Mouse (Mus musculus) thymus, adult 2 months (tissue): Measurements from ENCODE around the gene Pycard. TPM values are rescaled to one million over a fixed set of nuclear protein-coding genes. Genes with fewer than 3 reads are reported as not detected.

ENCODE experiments used
- DNase-seq: peaks from one replicate; pipeline ENCODE4 v3.0.0; 2021
- H3K27ac ChIP-seq: fragments of 200-500 bp; 2 replicates; pipeline ENCODE4 v1.5.1; 2012; ENCODE audit warnings: low read length, control low read depth; ENCODE audit not compliant: control insufficient read depth, insufficient read depth
- H3K27me3 ChIP-seq: fragments of 200-500 bp; 2 replicates; pipeline ENCODE4 v1.6.1; 2012; ENCODE audit warnings: mild to moderate bottlenecking, low read length, moderate library complexity, mixed read lengths; ENCODE audit not compliant: control insufficient read depth, insufficient read depth
- H3K36me3 ChIP-seq: fragments of 200-500 bp; 2 replicates; pipeline ENCODE4 v1.6.1; 2012; ENCODE audit warnings: mild to moderate bottlenecking, low read length, moderate library complexity; ENCODE audit not compliant: control insufficient read depth, insufficient read depth
- H3K4me1 ChIP-seq: fragments of 200-500 bp; replicated peaks from 2 replicates; pipeline ENCODE4 v1.6.1; 2012; ENCODE audit warnings: low read length; ENCODE audit not compliant: control insufficient read depth, insufficient read depth
- H3K4me3 ChIP-seq: fragments of 200-500 bp; 2 replicates; pipeline ENCODE4 v1.5.1; 2012; ENCODE audit warnings: mild to moderate bottlenecking, low read length, control low read depth, moderate library complexity; ENCODE audit not compliant: control insufficient read depth, insufficient read depth
- CTCF ChIP-seq: fragments of 200-500 bp; IDR thresholded peaks from 2 replicates; pipeline ENCODE4 v1.5.1; 2012; ENCODE audit warnings: mild to moderate bottlenecking, control low read depth, low read length, moderate library complexity, borderline replicate concordance; ENCODE audit not compliant: control insufficient read depth, poor library complexity, insufficient read depth; ENCODE audit errors: extremely low read depth
- POLR2A ChIP-seq: fragments of 200-500 bp; IDR thresholded peaks from 2 replicates; pipeline ENCODE4 v1.6.1; 2012; ENCODE audit warnings: mild to moderate bottlenecking, low read length, control low read depth, moderate library complexity; ENCODE audit not compliant: control insufficient read depth, poor library complexity, insufficient read depth; ENCODE audit errors: extremely low read depth
- WGBS: fragments of 180-500 bp; shearing (Covaris S2); methylation state at CpG from one replicate; pipeline ENCODE4 v1.1.7; 2018; 5-methylcytosine and 5-hydroxymethylcytosine counted together
- polyA plus RNA-seq: library from polyadenylated mRNA; depleted of rRNA; stranded (reverse); fragments of >200 nt; gene quantifications from 2 replicates; pipeline ENCODE4 v1.2.3, GENCODE M21; 2012

Gene Pycard
- polyA plus RNA-seq, 1 experiment, result 521 TPM

GRCm38 (mm10) chr7:128003688-128004087 is 10.0 kb upstream of the Pycard start, which contains the start of gene Trim72:
Trim72 (plus strand) TSS chr7:128003949.
- Histone ChIP-seq H3K4me1 (peaks cover 16% of the 10 kb centered on the region), H3K36me3 (no peaks in the 10 kb centered on the region), H3K4me3 (peak within 1 kb of the TSS; percentile 10; the same call in 1 of the 2 replicates), H3K27me3 (no peaks in the 10 kb centered on the region), H3K27ac (no peak within 1 kb of the TSS)
- no peak for TF ChIP-seq POLR2A
- TF ChIP-seq CTCF, result no peak
- WGBS, result 96% methylated on average over 2 of the region's 2 CpGs
- DNase-seq, result no peak

DNA sequence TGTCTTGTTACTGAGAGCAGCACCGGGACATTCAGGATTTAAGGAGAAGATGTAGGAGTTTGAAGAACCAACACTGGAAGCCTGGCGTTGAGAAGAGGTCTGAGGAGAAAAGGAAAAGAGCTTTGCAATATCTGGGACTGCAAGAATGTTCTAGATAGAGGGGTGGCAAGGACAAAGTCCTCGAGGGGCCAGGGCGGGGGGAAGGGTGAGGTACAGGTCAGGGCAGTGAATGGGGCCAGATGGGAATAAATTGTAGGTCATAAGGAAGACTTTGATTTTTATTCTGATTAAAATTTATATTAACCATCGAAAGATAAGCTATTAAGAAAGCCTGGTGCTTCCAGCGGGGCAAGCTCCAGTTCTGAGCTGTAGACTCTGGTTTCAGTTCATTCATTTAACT is 9.4 kb upstream of the Pycard start:
- Histone ChIP-seq H3K27ac (no peak overlapping the region), H3K36me3 (no peaks in the 10 kb centered on the region), H3K4me1 (peaks cover 16% of the 10 kb centered on the region), H3K4me3 (no peak overlapping the region), H3K27me3 (no peaks in the 10 kb centered on the region)
- no peak for DNase-seq
- WGBS, result 98% methylated on average over 6 of the region's 6 CpGs
- TF ChIP-seq POLR2A (no peak), CTCF (no peak)

DNA sequence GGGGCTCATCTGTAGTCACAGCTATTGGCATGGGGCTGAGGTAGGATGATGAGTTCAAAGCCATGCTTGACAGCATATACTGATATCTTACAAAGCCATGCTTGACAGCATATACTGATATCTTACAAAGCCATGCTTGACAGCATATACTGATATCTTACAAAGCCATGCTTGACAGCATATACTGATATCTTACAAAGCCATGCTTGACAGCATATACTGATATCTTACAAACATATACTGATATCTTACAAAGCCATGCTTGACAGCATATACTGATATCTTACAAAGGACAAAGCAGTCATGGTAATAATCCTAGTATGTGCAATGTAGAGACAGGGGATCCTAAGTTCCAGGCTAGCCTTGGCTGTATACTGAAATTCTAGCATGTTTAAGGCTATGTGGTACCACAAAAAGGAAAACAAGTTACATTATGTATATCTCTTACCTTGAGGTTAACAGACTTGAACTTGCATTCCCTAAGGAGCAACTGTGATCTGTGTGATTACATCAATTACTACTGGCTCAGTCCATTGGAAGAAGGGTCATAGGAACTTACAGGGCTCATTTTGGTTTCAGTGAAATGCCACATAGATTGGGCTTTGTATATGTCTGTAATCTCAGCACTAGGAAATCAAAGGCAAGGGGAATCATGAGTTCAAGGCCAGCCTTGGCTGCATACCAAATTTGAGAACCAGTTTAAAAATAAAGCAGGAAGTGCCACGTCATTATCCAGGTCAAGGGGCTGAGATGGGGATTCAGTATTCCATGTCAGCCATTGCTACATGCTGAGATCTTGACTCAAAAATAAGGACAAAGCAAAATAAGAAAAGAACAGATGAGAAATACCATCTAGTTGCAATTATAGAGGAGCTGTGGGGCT is 6.6 kb upstream of the Pycard start:
- TF ChIP-seq POLR2A (no peak), CTCF (no peak)
- H3K36me3 ChIP-seq, result no peaks in the 10 kb centered on the region
- peaks cover 16% of the 10 kb centered on the region for H3K4me1 ChIP-seq
- WGBS, result 55% methylated on average over 1 of the region's 1 CpGs
- no peak for DNase-seq
- no peak overlapping the region for H3K27ac ChIP-seq
- no peaks in the 10 kb centered on the region for H3K27me3 ChIP-seq
- no peak overlapping the region for H3K4me3 ChIP-seq

GRCm38 (mm10) chr7:127999436-127999835 is 5.8 kb upstream of the Pycard start:
- Histone ChIP-seq H3K4me1 (peaks cover 8% of the 10 kb centered on the region), H3K36me3 (no peaks in the 10 kb centered on the region), H3K27me3 (no peaks in the 10 kb centered on the region), H3K4me3 (no peak overlapping the region), H3K27ac (no peak overlapping the region)
- whole genome bisulfite sequencing, result 76% methylated on average over 1 of the region's 1 CpGs
- no peak for TF ChIP-seq POLR2A
- TF ChIP-seq CTCF, result no peak
- no peak for DNase-seq

DNA sequence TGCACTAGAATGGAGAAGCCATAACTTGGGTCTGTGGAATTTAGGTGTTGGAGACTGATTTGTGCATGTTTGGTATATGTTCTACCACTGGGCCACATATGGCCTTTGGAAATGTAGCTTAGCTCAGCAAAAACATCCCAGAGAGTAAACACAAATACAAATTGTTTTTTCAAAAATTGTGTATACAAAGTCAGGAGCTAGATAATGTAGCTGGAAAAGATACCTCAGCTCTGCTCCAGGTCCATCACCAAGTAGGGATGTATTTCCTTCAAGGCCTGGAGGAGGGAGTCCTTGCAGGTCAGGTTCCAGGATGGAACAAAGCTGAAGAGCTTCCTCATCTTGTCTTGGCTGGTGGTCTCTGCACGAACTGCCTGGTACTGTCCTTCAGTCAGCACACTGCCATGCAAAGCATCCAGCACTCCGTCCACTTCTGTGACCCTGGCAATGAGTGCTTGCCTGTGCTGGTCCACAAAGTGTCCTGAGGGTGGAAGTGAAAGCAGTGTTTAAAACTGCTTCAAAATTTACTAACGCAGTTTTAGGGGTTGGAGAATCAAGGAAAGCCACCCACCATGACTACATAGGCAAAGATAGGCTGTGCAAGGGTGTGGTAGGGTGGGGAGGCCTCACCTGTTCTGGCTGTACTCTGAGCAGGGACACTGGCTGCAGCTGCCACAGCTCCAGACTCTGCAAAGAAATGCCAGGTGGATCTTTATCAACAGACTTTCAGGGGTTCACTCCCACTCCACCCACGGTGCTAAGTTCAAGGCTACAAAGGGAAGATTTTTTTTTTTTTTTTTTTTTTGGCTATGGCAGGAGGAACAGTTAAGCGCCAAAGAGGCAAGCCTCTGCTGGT is 953 bp downstream of the Pycard start:
- H3K4me1 ChIP-seq, result peaks cover 11% of the 10 kb centered on the region
- H3K27ac ChIP-seq, result peak overlapping the region; percentile 95
- WGBS, result 18% methylated on average over 5 of the region's 5 CpGs
- H3K36me3 ChIP-seq, result peaks cover 38% of the 10 kb centered on the region
- peak overlapping the region; percentile 80 for H3K4me3 ChIP-seq
- H3K27me3 ChIP-seq, result no peaks in the 10 kb centered on the region
- peak; percentile 44 for DNase-seq
- TF ChIP-seq POLR2A (no peak), CTCF (no peak)
